Mouse (Mus musculus) midbrain, embryonic 16.5 days (tissue): ENCODE data around the gene Mfsd4b1. TPM values are rescaled to one million over a fixed set of nuclear protein-coding genes. Genes with fewer than 3 reads are reported as not detected.

ENCODE experiments used
- ATAC-seq: fragments of 200-750 bp; cut with Nextera tagmentation; 2 replicates; pipeline ENCODE4 v1.8.0; 2017; ENCODE audit warnings: moderate TSS enrichment
- H3K27ac ChIP-seq: fragments of 300-500 bp; sonication (generic); 2 replicates; pipeline ENCODE4 v1.5.1; 2014; ENCODE audit warnings: mild to moderate bottlenecking, low read length, mixed read lengths
- H3K27me3 ChIP-seq: fragments of 300-500 bp; sonication (generic); 2 replicates; pipeline ENCODE4 v1.6.1; 2014; ENCODE audit warnings: low read depth, low read length, mixed read lengths; ENCODE audit not compliant: control insufficient read depth, insufficient read depth
- H3K36me3 ChIP-seq: fragments of 300-500 bp; sonication (generic); 2 replicates; pipeline ENCODE4 v1.6.1; 2014; ENCODE audit warnings: mild to moderate bottlenecking, low read length, moderate library complexity, mixed read lengths; ENCODE audit not compliant: control insufficient read depth, insufficient read depth
- H3K4me1 ChIP-seq: fragments of 300-500 bp; sonication (generic); 2 replicates; pipeline ENCODE4 v1.6.1; 2014; ENCODE audit warnings: mild to moderate bottlenecking, low read length, mixed read lengths; ENCODE audit not compliant: control insufficient read depth, insufficient read depth
- H3K4me2 ChIP-seq: fragments of 300-500 bp; sonication (generic); 2 replicates; pipeline ENCODE4 v1.6.1; 2014; ENCODE audit warnings: mild to moderate bottlenecking, low read length, mixed read lengths
- H3K4me3 ChIP-seq: fragments of 300-500 bp; sonication (generic); 2 replicates; pipeline ENCODE4 v1.5.1; 2014; ENCODE audit warnings: low read depth, mild to moderate bottlenecking, low read length, moderate library complexity, mixed read lengths
- H3K9ac ChIP-seq: fragments of 300-500 bp; sonication (generic); 2 replicates; pipeline ENCODE4 v1.6.1; 2014; ENCODE audit warnings: low read depth, low read length, mixed read lengths
- H3K9me3 ChIP-seq: fragments of 300-500 bp; sonication (generic); replicated peaks from 2 replicates; pipeline ENCODE4 v1.6.1; 2014; ENCODE audit warnings: mild to moderate bottlenecking, low read length, mixed read lengths; ENCODE audit not compliant: control insufficient read depth, poor library complexity, severe bottlenecking
- WGBS: fragments of 180-500 bp; shearing (Covaris S2); extraction: QIAGEN DNeasy Blood & Tissue Kit; methylation state at CpG from one replicate; pipeline ENCODE4 v1.1.7; 2014; 5-methylcytosine and 5-hydroxymethylcytosine counted together
- polyA plus RNA-seq: library from polyadenylated mRNA; unstranded; fragments of >200 nt; fragmentation: Nextera tagmentation; extraction: Ambion mirVana; gene quantifications from 2 replicates; pipeline ENCODE4 v1.2.1, GENCODE M21; 2015

Mfsd4b1 gene
- polyA plus RNA-seq, 1 experiment from 2014 or later = 0.72 TPM

- H3K27me3 ChIP-seq = no peaks in the 10 kb centered on the region
- H3K9ac ChIP-seq = 0 out of 2 replicates have a peak overlapping the region, but pooled peaks have one; percentile 21
- H3K4me2 ChIP-seq = peak overlapping the region; percentile 79
- no peaks in the 10 kb centered on the region for H3K9me3 ChIP-seq
- H3K36me3 ChIP-seq = no peaks in the 10 kb centered on the region
- H3K4me1 ChIP-seq = peaks cover 3% of the 10 kb centered on the region; the same call in 1 of the 2 replicates
- peak overlapping the region; percentile 48 for H3K4me3 ChIP-seq
- H3K27ac ChIP-seq = no peak overlapping the region
- ATAC-seq = peak; percentile 73
- WGBS = 44% methylated on average over 11 of the region's 11 CpGs
Measured at GRCm38 (mm10) chr10:39960441-39960822, 64.6 kb downstream of the Mfsd4b1 start.

DNA sequence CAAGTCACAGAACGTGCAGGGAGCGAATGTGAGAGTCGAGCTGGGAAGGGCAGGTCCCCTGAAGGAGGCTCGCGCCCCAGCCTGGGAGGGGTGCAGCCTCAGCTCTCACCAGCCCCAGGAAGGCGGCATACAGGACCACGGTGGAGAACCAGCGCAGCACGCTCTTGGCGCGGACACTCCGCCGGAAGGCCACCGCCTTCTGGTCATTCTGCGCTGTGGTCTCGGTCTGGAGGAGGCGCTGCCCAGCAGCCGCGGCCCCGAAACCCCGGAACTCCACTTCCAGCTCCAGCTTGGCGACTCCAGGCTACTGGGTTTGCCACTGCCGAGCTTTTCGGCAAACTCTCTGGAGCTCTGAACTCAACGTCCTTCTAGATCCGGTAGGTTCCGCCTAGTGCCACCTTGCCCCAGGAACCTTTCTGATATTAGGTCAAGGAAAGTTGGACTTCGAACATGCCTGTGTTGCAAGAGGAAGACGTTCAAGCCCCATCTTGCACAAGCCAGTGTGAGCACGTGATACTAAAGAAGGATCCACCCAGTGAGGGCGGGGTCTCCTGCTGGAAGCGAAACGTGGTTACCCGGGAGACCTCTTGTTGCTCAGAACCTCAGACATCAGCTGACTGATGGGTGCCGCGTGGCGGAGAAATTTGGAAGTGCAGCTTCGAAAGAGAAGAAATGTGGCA lies 65.2 kb downstream of the Mfsd4b1 start, which contains the start of gene Mfsd4b3:
Gene Mfsd4b3 (minus strand): TSS at position 393 of the 680 bp plus-strand sequence.
- peak within 1 kb of the TSS; percentile 79 for H3K4me2 ChIP-seq
- peak within 1 kb of the TSS; percentile 48 for H3K4me3 ChIP-seq
- no peaks in the 10 kb centered on the region for H3K9me3 ChIP-seq
- peak within 1 kb of the TSS; percentile 51 for H3K9ac ChIP-seq
- no peaks in the 10 kb centered on the region for H3K36me3 ChIP-seq
- no peak within 1 kb of the TSS for H3K27ac ChIP-seq
- peaks cover 3% of the 10 kb centered on the region; the same call in 1 of the 2 replicates for H3K4me1 ChIP-seq
- H3K27me3 ChIP-seq = no peaks in the 10 kb centered on the region
- ATAC-seq = peak; percentile 98
- WGBS = under 1% methylated on average over 38 of the region's 38 CpGs

DNA sequence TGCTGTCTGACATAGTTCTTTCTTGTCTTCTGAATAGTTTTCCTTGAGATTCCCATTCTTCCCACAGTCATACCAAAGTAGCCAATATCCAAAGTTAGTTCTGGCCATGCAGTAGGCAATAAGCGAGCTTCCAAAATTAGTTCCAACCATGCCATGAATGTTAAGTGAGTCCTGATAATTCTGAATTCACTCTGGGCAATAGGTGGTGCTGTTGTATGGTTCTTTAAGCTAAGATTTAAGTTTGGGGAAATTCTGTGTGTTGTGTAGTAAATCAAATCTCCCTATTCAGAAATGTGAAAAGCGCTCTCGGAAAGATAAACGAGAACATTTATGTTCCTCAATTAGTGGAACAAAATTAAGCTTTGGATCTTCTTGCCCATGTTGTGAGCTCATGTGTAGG lies 66.8 kb downstream of the Mfsd4b1 start:
- Histone ChIP-seq H3K4me1 (peaks cover 3% of the 10 kb centered on the region; the same call in 1 of the 2 replicates), H3K9ac (no peak overlapping the region), H3K36me3 (no peaks in the 10 kb centered on the region), H3K27ac (no peak overlapping the region), H3K4me3 (no peak overlapping the region), H3K4me2 (no peak overlapping the region), H3K9me3 (no peaks in the 10 kb centered on the region), H3K27me3 (no peaks in the 10 kb centered on the region)
- no peak for ATAC-seq
- WGBS = 74% methylated on average over 4 of the region's 4 CpGs

- 75% methylated on average over 2 of the region's 2 CpGs for WGBS
Measured at GRCm38 (mm10) chr10:39956340-39956878, 68.7 kb downstream of the Mfsd4b1 start.

GRCm38 (mm10) chr10:39955163-39955562 lies 69.9 kb downstream of the Mfsd4b1 start:
- Histone ChIP-seq H3K27ac (no peak overlapping the region), H3K4me3 (no peak overlapping the region), H3K36me3 (no peaks in the 10 kb centered on the region), H3K9me3 (no peaks in the 10 kb centered on the region), H3K4me1 (no peaks in the 10 kb centered on the region), H3K4me2 (no peak overlapping the region), H3K27me3 (no peaks in the 10 kb centered on the region), H3K9ac (no peak overlapping the region)
- 85% methylated on average over 2 of the region's 2 CpGs for WGBS
- no peak for ATAC-seq

More at GRCm38 (mm10) chr10:39956340-39956878, 68.7 kb downstream of the Mfsd4b1 start:
- no peaks in the 10 kb centered on the region for H3K36me3 ChIP-seq
- H3K27ac ChIP-seq = no peak overlapping the region
- no peak for ATAC-seq
- H3K9ac ChIP-seq = no peak overlapping the region
- H3K27me3 ChIP-seq = no peaks in the 10 kb centered on the region
- H3K4me2 ChIP-seq = no peak overlapping the region
- peaks cover 3% of the 10 kb centered on the region; the same call in 1 of the 2 replicates for H3K4me1 ChIP-seq
- no peak overlapping the region for H3K4me3 ChIP-seq
- H3K9me3 ChIP-seq = no peaks in the 10 kb centered on the region

Other genes starting within 250 kb of the Mfsd4b1 start
- gene Mfsd4b4, start 126.0 kb downstream of the Mfsd4b1 start, polyA plus RNA-seq = 4.8 and 5.2 TPM in 2 replicates
- gene Mfsd4b2, start 98.3 kb downstream of the Mfsd4b1 start, polyA plus RNA-seq = not detected in 2 replicates
- 0.10 and 0.11 TPM in 2 replicates for gene Mfsd4b3, start 65.1 kb downstream of the Mfsd4b1 start, polyA plus RNA-seq
- not detected in 2 replicates for gene Mfsd4b5, start 38.6 kb downstream of the Mfsd4b1 start, polyA plus RNA-seq
- gene Slc16a10, start 117.0 kb upstream of the Mfsd4b1 start, polyA plus RNA-seq = 1.9 and 4.1 TPM in 2 replicates
- gene Rpf2, start 221.8 kb upstream of the Mfsd4b1 start, polyA plus RNA-seq = 64.8 and 68.8 TPM in 2 replicates
- gene Gtf3c6, start 232.8 kb upstream of the Mfsd4b1 start, polyA plus RNA-seq = 73.7 and 86.3 TPM in 2 replicates